Mouse (Mus musculus): Measurements from ENCODE around the gene Sec62. TPM values are rescaled to one million over a fixed set of nuclear protein-coding genes. Genes with fewer than 3 reads are reported as not detected.

Gene Sec62
- polyA plus RNA-seq, 1 experiment from 2014 or later = 96.0 TPM

Other genes starting within 250 kb of the Sec62 start
- 5.2 and 5.5 TPM in 2 replicates for gene Mecom, start 244.9 kb upstream of the Sec62 start, polyA plus RNA-seq (2015; fragmentation: Nextera tagmentation; extraction: Ambion mirVana)
- gene Actrt3, start 192.9 kb upstream of the Sec62 start, polyA plus RNA-seq (2015; fragmentation: Nextera tagmentation; extraction: Ambion mirVana) = 0.59 and 1.2 TPM in 2 replicates
- gene Mynn, start 190.8 kb upstream of the Sec62 start, polyA plus RNA-seq (2015; fragmentation: Nextera tagmentation; extraction: Ambion mirVana) = 25.4 and 27.8 TPM in 2 replicates
- not detected in 2 replicates for gene Lrriq4, start 148.4 kb upstream of the Sec62 start, polyA plus RNA-seq (2015; fragmentation: Nextera tagmentation; extraction: Ambion mirVana)
- 0.79 and 0.97 TPM in 2 replicates for gene Lrrc34, start 145.0 kb upstream of the Sec62 start, polyA plus RNA-seq (2015; fragmentation: Nextera tagmentation; extraction: Ambion mirVana)
- not detected in 2 replicates for gene Lrrc31, start 93.0 kb upstream of the Sec62 start, polyA plus RNA-seq (2015; fragmentation: Nextera tagmentation; extraction: Ambion mirVana)
- gene Samd7, start 46.6 kb upstream of the Sec62 start, polyA plus RNA-seq (2015; fragmentation: Nextera tagmentation; extraction: Ambion mirVana) = not detected in 2 replicates
- 1.8 and 3.1 TPM in 2 replicates for gene Gpr160, start 63.1 kb downstream of the Sec62 start, polyA plus RNA-seq (2015; fragmentation: Nextera tagmentation; extraction: Ambion mirVana)
- gene Phc3, start 176.5 kb downstream of the Sec62 start, polyA plus RNA-seq (2015; fragmentation: Nextera tagmentation; extraction: Ambion mirVana) = 8.7 and 8.9 TPM in 2 replicates
- gene Prkci, start 202.9 kb downstream of the Sec62 start, polyA plus RNA-seq (2015; fragmentation: Nextera tagmentation; extraction: Ambion mirVana) = 25.1 and 29.4 TPM in 2 replicates

All from neural tube, embryonic 15.5 days (tissue).